Mouse (Mus musculus): ENCODE data around the gene Tfpt.

Gene Tfpt

DNA sequence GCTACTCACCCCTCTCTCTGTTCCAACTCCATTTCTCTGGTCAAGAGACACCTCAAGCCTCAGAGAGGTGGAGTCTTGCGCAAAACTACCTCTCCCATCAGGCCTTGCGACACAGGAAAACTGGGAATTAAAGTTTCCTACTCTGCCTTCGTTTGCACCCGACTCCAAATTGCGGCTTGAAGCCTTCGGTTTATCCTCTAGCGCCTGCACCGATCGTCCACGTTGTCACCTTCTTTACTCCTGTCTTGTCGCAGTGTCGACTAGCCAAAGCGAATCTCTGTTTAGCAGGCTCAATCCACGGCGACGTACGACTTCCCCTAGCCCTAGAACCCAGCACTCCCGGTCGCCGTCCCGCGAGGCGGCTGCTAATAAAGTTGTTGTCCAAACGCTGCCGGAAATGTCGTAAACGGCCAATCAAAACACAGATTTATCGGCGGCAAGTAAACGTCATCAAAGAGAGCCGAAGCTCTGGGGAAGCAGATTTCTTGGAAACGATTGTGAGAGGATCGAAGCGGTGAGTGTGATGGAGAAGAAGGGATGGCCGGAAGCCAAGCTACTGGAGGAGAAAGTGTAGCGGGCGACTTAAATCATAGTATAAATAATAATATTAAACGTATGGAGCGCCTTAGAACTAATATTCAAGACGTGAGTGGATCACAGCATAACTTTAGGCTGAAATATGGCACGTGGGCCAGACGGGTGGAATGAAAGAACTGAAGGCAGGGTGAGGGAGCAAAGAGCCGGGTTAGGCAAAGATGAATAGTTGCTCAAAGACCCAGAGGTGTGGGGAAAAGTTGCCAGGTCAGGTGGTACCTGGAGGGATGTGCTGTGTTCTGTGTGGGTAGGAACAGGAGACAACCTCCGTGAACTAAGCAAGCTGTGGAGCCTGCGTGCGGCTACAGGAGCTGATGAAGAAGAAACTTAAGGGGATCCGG is at the start of gene Tfpt, which contains the start of gene Prpf31:
Tfpt (minus strand) TSS at position 387 of the 935 bp plus-strand sequence.
Prpf31 (plus strand) TSS at position 443 of the 935 bp plus-strand sequence.
- DNase-seq (ENCODE audit: low spot score in 2 of 2) = peak; percentile 95 to 96

DNA sequence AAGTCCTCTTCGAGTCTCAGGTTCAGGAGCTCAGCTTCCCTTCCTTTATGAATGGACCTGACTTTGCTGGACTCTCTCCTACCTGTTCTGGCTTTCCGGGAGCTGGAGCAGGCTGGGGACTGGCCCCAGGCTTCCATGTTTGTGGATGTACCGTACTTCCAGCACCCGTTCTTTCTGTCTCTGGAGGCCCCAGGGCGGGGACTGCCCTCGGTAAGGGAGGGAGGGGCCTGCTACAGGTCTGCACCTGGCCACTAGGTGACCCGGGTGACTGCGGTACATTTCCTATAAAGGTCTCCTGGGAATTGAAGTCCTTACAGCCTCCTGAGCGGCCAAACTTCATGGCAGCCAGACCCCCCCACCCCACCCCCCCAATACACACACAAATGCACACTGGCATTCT is 47.6 kb upstream of the Tfpt start, which contains the start of gene Tmc4:
Tmc4 (minus strand) TSS at position 212 of the 400 bp plus-strand sequence.
- DNase-seq (ENCODE audit: low spot score in 2 of 2) = no peak

DNA sequence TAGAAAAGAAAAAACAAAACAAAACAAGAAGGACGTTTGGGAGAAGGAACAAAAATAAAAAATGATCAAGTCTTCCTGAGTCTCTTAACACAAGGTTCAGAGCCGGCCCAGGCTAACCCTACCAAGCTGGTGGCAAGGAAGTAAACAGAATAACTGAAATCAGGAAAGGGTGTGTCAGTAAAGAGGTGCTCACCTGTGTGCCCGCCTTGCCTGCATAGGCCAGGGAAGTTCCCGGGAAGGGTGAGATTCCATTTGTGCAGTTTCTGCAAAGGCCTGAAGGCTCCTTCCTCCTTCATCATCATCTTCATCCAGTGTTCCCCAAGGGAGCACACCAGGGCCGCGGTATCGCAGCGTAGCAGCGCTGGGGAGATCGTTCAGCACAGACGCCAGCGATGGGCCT is 46.6 kb upstream of the Tfpt start:
- no peak for DNase-seq (ENCODE audit: low spot score in 2 of 2)

DNA sequence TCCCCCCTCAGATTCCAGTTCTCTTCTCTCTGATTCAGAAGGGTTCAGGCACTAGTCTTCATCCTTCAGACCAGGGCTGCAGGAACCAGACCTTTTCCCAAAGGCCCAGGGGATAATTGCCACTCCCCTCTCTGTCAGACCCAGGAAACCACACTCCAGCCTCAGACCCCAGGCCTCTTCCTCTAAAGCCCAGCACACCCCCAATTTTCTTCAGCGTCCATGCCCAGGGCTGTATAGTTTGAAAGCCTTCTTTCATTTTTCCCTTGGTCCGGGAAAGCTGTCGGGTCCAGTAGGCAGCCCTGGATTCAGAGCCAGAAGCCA is 45.5 kb upstream of the Tfpt start:
- no peak for DNase-seq (ENCODE audit: low spot score in 2 of 2)

- peak; percentile 88 for DNase-seq (ENCODE audit: low spot score in 2 of 2)
Measured at GRCm38 (mm10) chr7:3674507-3675227, 44.9 kb upstream of the Tfpt start.

- no peak for DNase-seq (ENCODE audit: low spot score in 2 of 2)
Measured at GRCm38 (mm10) chr7:3666921-3667391, 37.2 kb upstream of the Tfpt start.

DNA sequence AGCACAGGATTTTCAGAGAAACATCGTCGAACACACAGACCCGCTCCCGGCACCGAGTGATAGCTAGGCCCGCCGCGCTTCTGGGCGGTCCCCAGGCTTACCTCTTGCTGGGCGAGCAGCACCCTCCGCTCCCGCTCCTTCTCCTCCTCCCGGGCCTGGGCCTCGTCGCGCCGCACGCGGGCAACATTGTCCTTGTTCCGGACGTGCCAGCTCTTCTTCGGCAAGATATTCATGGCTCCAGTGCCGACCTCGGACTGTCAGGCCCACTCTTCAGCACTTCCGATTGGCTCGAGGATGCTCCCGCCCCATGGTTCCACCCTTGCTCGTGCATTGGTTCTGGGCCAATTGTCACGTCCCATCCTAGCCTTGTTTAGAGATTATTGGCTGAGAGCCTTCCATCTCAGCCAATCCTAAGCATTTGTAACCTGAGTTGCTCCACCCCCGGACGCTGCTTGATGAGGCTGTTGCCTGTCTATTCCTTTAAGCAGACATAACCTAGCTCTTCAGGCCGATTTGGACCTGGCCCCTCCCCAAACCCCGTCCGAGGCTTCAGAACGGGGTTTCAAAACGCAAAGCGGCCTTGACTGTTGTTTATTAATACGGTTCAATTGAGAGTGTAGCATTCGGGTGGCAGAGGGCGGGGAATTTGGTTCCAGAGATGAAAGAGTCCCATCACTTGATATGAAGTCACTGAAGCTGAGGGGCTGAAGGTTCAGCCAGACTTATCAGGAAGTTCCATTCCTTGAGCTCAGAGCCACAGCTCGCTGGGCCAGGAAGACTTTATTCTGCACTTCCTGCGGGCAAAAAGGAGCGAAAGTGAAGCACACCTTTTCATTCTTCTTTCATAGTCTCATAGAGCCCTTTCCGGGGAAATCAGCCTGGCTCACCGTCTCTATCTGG is 35.7 kb upstream of the Tfpt start, which contains the start of gene Leng1:
Leng1 (minus strand) TSS at position 626 of the 900 bp plus-strand sequence.
- DNase-seq (ENCODE audit: low spot score in 2 of 2) = peak; percentile 96 to 98

DNA sequence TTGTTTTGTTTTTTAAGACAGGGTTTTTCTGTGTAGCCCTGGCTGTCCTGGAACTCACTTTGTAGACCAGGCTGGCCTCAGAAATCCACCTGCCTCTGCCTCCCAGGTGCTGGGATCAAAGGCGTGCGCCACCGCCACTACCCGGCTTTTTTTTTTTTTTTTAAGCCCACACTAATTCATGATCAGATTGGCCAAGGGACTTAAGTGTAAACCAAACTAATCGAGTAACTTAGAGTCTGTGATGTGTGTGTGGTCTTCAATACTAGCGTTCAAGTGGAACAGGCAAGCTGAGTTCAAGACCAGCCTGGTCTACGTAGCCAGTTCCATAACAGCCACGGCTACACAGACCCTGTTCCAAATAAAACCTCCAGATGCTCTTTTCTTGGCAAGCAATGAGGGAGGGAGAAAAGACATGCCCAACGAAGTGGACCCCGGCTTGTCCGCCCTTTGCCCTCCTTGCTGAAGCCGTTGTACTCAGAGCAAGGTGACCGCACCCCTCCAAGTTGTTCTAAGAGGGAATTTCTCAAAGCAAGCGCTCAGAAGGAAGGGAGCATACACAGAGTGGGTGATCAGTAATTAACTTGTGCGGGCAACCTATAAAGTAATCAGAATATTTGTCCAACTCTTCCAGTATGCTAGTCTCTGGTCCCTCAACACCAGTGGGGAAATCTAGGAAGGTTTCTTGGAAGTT is 34.9 kb upstream of the Tfpt start:
- no peak for DNase-seq (ENCODE audit: low spot score in 2 of 2)

DNA sequence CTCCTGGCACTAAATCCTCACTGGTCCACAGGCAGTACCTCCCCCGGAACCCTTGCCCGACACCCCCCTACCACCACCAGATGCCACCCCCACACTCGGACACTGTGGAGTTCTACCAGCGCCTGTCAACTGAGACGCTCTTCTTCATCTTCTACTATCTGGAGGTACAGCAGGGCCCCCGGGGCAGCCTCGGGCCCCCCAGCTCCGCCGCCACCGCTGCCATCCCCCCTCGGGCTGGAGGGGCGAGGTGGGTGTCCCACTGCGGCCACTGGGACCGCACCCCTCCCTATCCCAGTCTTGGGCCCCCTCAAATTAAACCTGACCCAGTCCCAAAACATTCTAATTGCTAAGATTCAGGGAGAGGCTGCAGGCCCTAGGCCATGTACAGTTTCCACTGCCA is 28.8 kb upstream of the Tfpt start:
- DNase-seq (ENCODE audit: low spot score in 2 of 2) = no peak

- no peak for DNase-seq (ENCODE audit: low spot score in 2 of 2)
Measured at GRCm38 (mm10) chr7:3656966-3657365, 27.2 kb upstream of the Tfpt start.

GRCm38 (mm10) chr7:3646641-3647040 is 16.9 kb upstream of the Tfpt start:
- DNase-seq (ENCODE audit: low spot score in 2 of 2) = no peak

- DNase-seq (ENCODE audit: low spot score in 2 of 2) = no peak
Measured at GRCm38 (mm10) chr7:3646188-3646587, 16.5 kb upstream of the Tfpt start.

DNA sequence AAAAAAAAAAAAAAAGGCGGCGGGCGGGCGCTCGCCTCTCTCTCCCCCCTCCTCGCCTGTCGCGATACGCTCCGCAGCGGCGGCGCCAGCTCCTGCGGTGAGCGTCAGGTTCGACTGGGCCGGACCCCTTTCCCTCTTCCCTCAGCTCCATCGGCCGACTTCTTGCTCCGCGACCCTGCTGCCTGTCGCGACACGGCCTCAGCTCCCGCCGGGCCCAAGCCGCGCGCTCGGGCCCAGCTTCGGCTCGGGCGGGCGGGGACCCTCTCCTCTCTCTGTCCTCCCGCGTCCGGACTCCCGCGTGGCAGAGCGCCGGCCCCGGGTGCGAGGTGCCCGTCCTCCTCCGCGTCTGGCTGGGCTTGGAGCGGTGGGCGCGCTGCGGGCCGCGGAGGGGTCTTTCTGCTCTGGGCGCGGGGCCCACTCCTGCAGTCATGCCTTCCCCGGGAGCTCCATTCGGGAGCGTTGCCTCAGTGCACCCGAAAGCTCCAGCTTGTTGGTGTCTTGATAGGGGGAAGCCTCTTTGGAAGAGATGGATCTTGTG is 15.8 kb upstream of the Tfpt start:
- DNase-seq (ENCODE audit: low spot score in 2 of 2) = peak in 1 of 2 experiments; percentile 31

GRCm38 (mm10) chr7:3644672-3645487 is 15.2 kb upstream of the Tfpt start, which contains the start of gene Cnot3:
Gene Cnot3 (plus strand): TSS chr7:3645268.
- peak; percentile 99 to 100 for DNase-seq (ENCODE audit: low spot score in 2 of 2)

- no peak for DNase-seq (ENCODE audit: low spot score in 2 of 2)
Measured at GRCm38 (mm10) chr7:3644348-3644671, 14.6 kb upstream of the Tfpt start.

GRCm38 (mm10) chr7:3643843-3644242 is 14.1 kb upstream of the Tfpt start:
- DNase-seq (ENCODE audit: low spot score in 2 of 2) = peak in 1 of 2 experiments; percentile 12

- DNase-seq (ENCODE audit: low spot score in 2 of 2) = no peak
Measured at GRCm38 (mm10) chr7:3643412-3643811, 13.7 kb upstream of the Tfpt start.

- no peak for DNase-seq (ENCODE audit: low spot score in 2 of 2)
Measured at GRCm38 (mm10) chr7:3630478-3630815, 718 bp upstream of the Tfpt start.

DNA sequence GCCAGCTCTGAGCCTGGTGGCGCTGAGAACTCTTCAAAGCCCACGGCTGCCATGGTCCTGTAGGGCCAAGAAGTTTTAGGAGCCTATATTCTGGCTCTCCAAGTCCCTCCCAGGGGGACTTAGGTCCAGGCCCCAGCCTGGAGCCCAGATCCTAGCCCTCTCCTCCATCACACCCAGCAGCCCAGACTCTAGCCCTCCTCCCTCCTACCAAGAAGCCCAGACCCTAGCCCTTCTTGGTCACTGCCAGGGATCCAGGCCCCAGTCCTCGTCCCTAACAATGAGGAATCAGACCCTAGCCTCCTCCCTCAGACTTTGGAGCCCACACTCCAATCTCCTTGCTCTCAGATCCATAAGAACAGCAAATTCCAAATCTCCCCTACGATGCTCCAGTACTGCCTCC is 699 bp downstream of the Tfpt start:
- no peak for DNase-seq (ENCODE audit: low spot score in 2 of 2)

Data from right cerebral cortex, adult 2 months (tissue).